Mouse (Mus musculus): ENCODE data around the gene Arhgap10. TPM values are rescaled to one million over a fixed set of nuclear protein-coding genes. Genes with fewer than 3 reads are reported as not detected.

Arhgap10 gene
- total and polyA plus RNA-seq, 2 experiments from 2014 or later = 4.2 to 5.2 TPM

GRCm38 (mm10) chr8:77256450-77257084 lies 261.2 kb downstream of the Arhgap10 start:
- Histone ChIP-seq H3K36me3 (ENCODE audit: insufficient read depth, low read length) (no peaks in the 10 kb centered on the region), H3K4me1 (ENCODE audit: insufficient read depth, low read length) (no peaks in the 10 kb centered on the region), H3K4me2 (ENCODE audit: low read depth, low read length) (no peak overlapping the region), H3K9me3 (ENCODE audit: low read length) (no peaks in the 10 kb centered on the region), H3K4me3 (ENCODE audit: low read length) (no peak overlapping the region), H3K27ac (no peak overlapping the region; the same call in 1 of the 2 replicates), H3K9ac (replicated peaks; ENCODE audit: low read length) (no peak overlapping the region), H3K27me3 (ENCODE audit: insufficient read depth, low read length) (no peaks in the 10 kb centered on the region)
- no peak for TF ChIP-seq CTCF (IDR thresholded peaks at IDR 0.05; ENCODE audit: low read depth)
- DNase-seq (ENCODE audit: low spot score) = peak; percentile 59
- WGBS = 79% methylated on average over 5 of the region's 5 CpGs
- ATAC-seq = peak; percentile 69

GRCm38 (mm10) chr8:77254466-77254865 lies 263.3 kb downstream of the Arhgap10 start:
- Histone ChIP-seq H3K27me3 (ENCODE audit: insufficient read depth, low read length) (no peaks in the 10 kb centered on the region), H3K4me1 (ENCODE audit: insufficient read depth, low read length) (no peaks in the 10 kb centered on the region), H3K27ac (no peak overlapping the region), H3K9me3 (ENCODE audit: low read length) (no peaks in the 10 kb centered on the region), H3K4me3 (ENCODE audit: low read length) (no peak overlapping the region), H3K36me3 (ENCODE audit: insufficient read depth, low read length) (no peaks in the 10 kb centered on the region), H3K4me2 (ENCODE audit: low read depth, low read length) (no peak overlapping the region), H3K9ac (replicated peaks; ENCODE audit: low read length) (no peak overlapping the region)
- TF ChIP-seq CTCF (IDR thresholded peaks at IDR 0.05; ENCODE audit: low read depth) = no peak
- ATAC-seq (no peak), DNase-seq (ENCODE audit: low spot score) (no peak)
- 81% methylated on average over 5 of the region's 5 CpGs for WGBS

- Histone ChIP-seq H3K4me3 (ENCODE audit: low read length) (no peak overlapping the region), H3K27ac (no peak overlapping the region), H3K4me2 (ENCODE audit: low read depth, low read length) (no peak overlapping the region), H3K4me1 (ENCODE audit: insufficient read depth, low read length) (no peaks in the 10 kb centered on the region), H3K9me3 (ENCODE audit: low read length) (no peaks in the 10 kb centered on the region), H3K9ac (replicated peaks; ENCODE audit: low read length) (no peak overlapping the region), H3K27me3 (ENCODE audit: insufficient read depth, low read length) (no peaks in the 10 kb centered on the region), H3K36me3 (ENCODE audit: insufficient read depth, low read length) (no peaks in the 10 kb centered on the region)
- DNase-seq (ENCODE audit: low spot score) (no peak), ATAC-seq (no peak)
- 95% methylated on average over 5 of the region's 5 CpGs for WGBS
- TF ChIP-seq CTCF (IDR thresholded peaks at IDR 0.05; ENCODE audit: low read depth) = no peak
These were observed 266.6 kb downstream of the Arhgap10 start for GRCm38 (mm10) chr8:77251134-77251533.

GRCm38 (mm10) chr8:77250094-77250493 lies 267.7 kb downstream of the Arhgap10 start:
- WGBS = 82% methylated on average over 3 of the region's 3 CpGs
- TF ChIP-seq CTCF (IDR thresholded peaks at IDR 0.05; ENCODE audit: low read depth) = no peak
- ATAC-seq (no peak), DNase-seq (ENCODE audit: low spot score) (no peak)
- no peaks in the 10 kb centered on the region for H3K4me1 ChIP-seq (ENCODE audit: insufficient read depth, low read length)
- no peaks in the 10 kb centered on the region for H3K27me3 ChIP-seq (ENCODE audit: insufficient read depth, low read length)
- no peak overlapping the region for H3K9ac ChIP-seq (replicated peaks; ENCODE audit: low read length)
- H3K27ac ChIP-seq = no peak overlapping the region
- H3K4me2 ChIP-seq (ENCODE audit: low read depth, low read length) = no peak overlapping the region
- no peak overlapping the region for H3K4me3 ChIP-seq (ENCODE audit: low read length)
- H3K36me3 ChIP-seq (ENCODE audit: insufficient read depth, low read length) = no peaks in the 10 kb centered on the region
- H3K9me3 ChIP-seq (ENCODE audit: low read length) = no peaks in the 10 kb centered on the region

GRCm38 (mm10) chr8:77241381-77241780 lies 276.4 kb downstream of the Arhgap10 start:
- ATAC-seq (no peak), DNase-seq (ENCODE audit: low spot score) (no peak)
- Histone ChIP-seq H3K4me1 (ENCODE audit: insufficient read depth, low read length) (no peaks in the 10 kb centered on the region), H3K9ac (replicated peaks; ENCODE audit: low read length) (no peak overlapping the region), H3K27me3 (ENCODE audit: insufficient read depth, low read length) (no peaks in the 10 kb centered on the region), H3K4me3 (ENCODE audit: low read length) (no peak overlapping the region), H3K36me3 (ENCODE audit: insufficient read depth, low read length) (no peaks in the 10 kb centered on the region), H3K9me3 (ENCODE audit: low read length) (no peaks in the 10 kb centered on the region), H3K27ac (no peak overlapping the region), H3K4me2 (ENCODE audit: low read depth, low read length) (no peak overlapping the region)
- 88% methylated on average over 3 of the region's 3 CpGs for WGBS
- no peak for TF ChIP-seq CTCF (IDR thresholded peaks at IDR 0.05; ENCODE audit: low read depth)

- peak; percentile 49 for TF ChIP-seq CTCF (IDR thresholded peaks at IDR 0.05; ENCODE audit: low read depth)
- Histone ChIP-seq H3K27ac (no peak overlapping the region), H3K9me3 (ENCODE audit: low read length) (no peaks in the 10 kb centered on the region), H3K4me3 (ENCODE audit: low read length) (no peak overlapping the region), H3K27me3 (ENCODE audit: insufficient read depth, low read length) (no peaks in the 10 kb centered on the region), H3K4me1 (ENCODE audit: insufficient read depth, low read length) (no peaks in the 10 kb centered on the region), H3K4me2 (ENCODE audit: low read depth, low read length) (no peak overlapping the region), H3K9ac (replicated peaks; ENCODE audit: low read length) (no peak overlapping the region), H3K36me3 (ENCODE audit: insufficient read depth, low read length) (no peaks in the 10 kb centered on the region)
- ATAC-seq (no peak), DNase-seq (ENCODE audit: low spot score) (no peak)
These were observed 278.3 kb downstream of the Arhgap10 start for GRCm38 (mm10) chr8:77239462-77239861.

- 50% methylated on average over 1 of the region's 1 CpGs for WGBS
- DNase-seq (ENCODE audit: low spot score) (no peak), ATAC-seq (no peak)
- Histone ChIP-seq H3K27me3 (ENCODE audit: insufficient read depth, low read length) (no peaks in the 10 kb centered on the region), H3K4me3 (ENCODE audit: low read length) (no peak overlapping the region), H3K27ac (no peak overlapping the region), H3K9ac (replicated peaks; ENCODE audit: low read length) (no peak overlapping the region), H3K36me3 (ENCODE audit: insufficient read depth, low read length) (no peaks in the 10 kb centered on the region), H3K4me1 (ENCODE audit: insufficient read depth, low read length) (no peaks in the 10 kb centered on the region), H3K4me2 (ENCODE audit: low read depth, low read length) (no peak overlapping the region), H3K9me3 (ENCODE audit: low read length) (no peaks in the 10 kb centered on the region)
- no peak for TF ChIP-seq CTCF (IDR thresholded peaks at IDR 0.05; ENCODE audit: low read depth)
These were observed 281.1 kb downstream of the Arhgap10 start for GRCm38 (mm10) chr8:77236701-77237100.
